In the genomic region with DNA sequence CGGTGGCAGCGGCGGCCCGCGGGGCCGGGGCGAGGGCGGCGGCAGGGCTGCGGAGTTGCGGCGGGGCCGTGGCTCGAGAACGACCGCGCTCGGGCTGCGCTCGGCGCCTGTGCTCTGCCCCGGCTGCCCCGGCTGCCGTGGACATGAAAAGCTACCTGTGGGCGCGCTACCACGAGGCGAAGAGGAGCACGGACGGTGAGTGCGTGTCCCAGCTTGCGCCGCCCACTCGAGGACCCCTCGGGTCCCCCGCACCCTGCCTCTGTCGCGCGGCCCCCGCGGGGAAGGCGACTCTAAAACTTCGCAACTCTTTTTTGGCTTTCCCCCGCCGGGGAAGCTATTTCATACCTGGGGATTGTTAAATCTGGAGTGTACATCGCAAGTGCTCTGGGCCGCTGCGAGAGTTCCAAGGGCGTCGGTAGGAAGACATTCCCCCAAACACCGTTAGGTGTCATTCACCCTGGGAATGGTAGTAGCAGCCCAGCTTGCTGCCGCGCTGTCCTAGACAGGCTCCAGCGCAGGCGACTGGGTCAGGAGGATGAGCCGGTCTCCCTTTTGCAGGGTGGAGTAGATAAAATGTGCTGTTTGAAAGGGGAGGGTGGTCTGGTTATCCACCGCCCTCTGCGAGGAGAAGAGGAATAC, we compare ENCODE assay signal across 8 mouse cellular contexts. TPM values are rescaled to one million over a fixed set of nuclear protein-coding genes. Genes with fewer than 3 reads are reported as not detected.
DNase-seq lines count a peak whose midpoint lies in the region; ATAC-seq and TF ChIP-seq lines count a peak whose summit lies in the region.

No protein-coding gene starts in this region.

- no peak overlapping the region for H3K27ac ChIP-seq in embryonic facial prominence, embryonic 14.5 days (replicated peaks; ENCODE audit: low read depth, low read length)
- H3K27ac ChIP-seq in limb, embryonic 11.5 days (replicated peaks; ENCODE audit: low read depth, low read length): no peak overlapping the region
- no peak overlapping the region for H3K27ac ChIP-seq in midbrain, embryonic 11.5 days (ENCODE audit: low read depth, low read length)
- peak overlapping the region; percentile 54 for H3K27ac ChIP-seq in testis, adult 2 months (ENCODE audit: control insufficient read depth, insufficient read depth, low read depth, low read length)

- no peaks in the 10 kb centered on the region for H3K27me3 ChIP-seq in embryonic facial prominence, embryonic 14.5 days (replicated peaks; ENCODE audit: control insufficient read depth, insufficient read depth, low read length)
- peaks cover 5% of the 10 kb centered on the region for H3K27me3 ChIP-seq in limb, embryonic 11.5 days (ENCODE audit: control insufficient read depth, insufficient read depth, low read length)
- H3K27me3 ChIP-seq in midbrain, embryonic 11.5 days (ENCODE audit: control insufficient read depth, insufficient read depth, low read length): peaks cover 9% of the 10 kb centered on the region
- no peaks in the 10 kb centered on the region for H3K27me3 ChIP-seq in testis, adult 2 months (ENCODE audit: control insufficient read depth, insufficient read depth, low read length)

- DNase-seq in heart, adult 18-20 months: peak; percentile 41 to 68
- DNase-seq in heart, adult 8-10 months (ENCODE audit: low spot score): no peak
- DNase-seq in R1 (ENCODE audit: low read depth, low spot score): peak; percentile 71
- DNase-seq in embryonic facial prominence, embryonic 14.5 days (ENCODE audit: low spot score): peak; percentile 27
- DNase-seq in heart, postnatal 36 days: peak; percentile 45 to 50
- peak; percentile 43 for DNase-seq in limb, embryonic 11.5 days (ENCODE audit: low spot score)
- no peak for DNase-seq in midbrain, embryonic 11.5 days (ENCODE audit: low spot score, missing footprints)

- under 1% methylated on average over 38 of the region's 58 CpGs for WGBS in embryonic facial prominence, embryonic 14.5 days
- WGBS in limb, embryonic 11.5 days: under 1% methylated on average over 57 of the region's 58 CpGs
- WGBS in midbrain, embryonic 11.5 days: under 1% methylated on average over 39 of the region's 58 CpGs

- no peak for TF ChIP-seq CTCF in testis, adult 2 months (IDR thresholded peaks at IDR 0.05; ENCODE audit: control insufficient read depth, insufficient read depth, insufficient replicate concordance, low read depth, low read length)

- H3K4me3 ChIP-seq in embryonic facial prominence, embryonic 14.5 days (ENCODE audit: low read depth, low read length): peak overlapping the region; percentile 66
- H3K4me3 ChIP-seq in limb, embryonic 11.5 days (ENCODE audit: low read depth, low read length): peak overlapping the region; percentile 57
- peak overlapping the region; percentile 53 for H3K4me3 ChIP-seq in midbrain, embryonic 11.5 days (ENCODE audit: low read depth, low read length)
- H3K4me3 ChIP-seq in testis, adult 2 months (ENCODE audit: control insufficient read depth, low read depth, low read length): peak overlapping the region; percentile 90

- H3K4me2 ChIP-seq in embryonic facial prominence, embryonic 14.5 days (ENCODE audit: low read depth, low read length): peak overlapping the region; percentile 89
- H3K4me2 ChIP-seq in limb, embryonic 11.5 days (ENCODE audit: low read depth, severe bottlenecking): peak overlapping the region; percentile 98
- H3K4me2 ChIP-seq in midbrain, embryonic 11.5 days: peak overlapping the region; percentile 100

- no peak for TF ChIP-seq POLR2A in testis, adult 2 months (IDR thresholded peaks at IDR 0.05; ENCODE audit: control insufficient read depth, low read depth, low read length)

- H3K4me1 ChIP-seq in embryonic facial prominence, embryonic 14.5 days (ENCODE audit: control insufficient read depth, insufficient read depth, low read length): peaks cover 7% of the 10 kb centered on the region; the same call in 1 of the 2 replicates
- peaks cover 10% of the 10 kb centered on the region; the same call in 1 of the 2 replicates for H3K4me1 ChIP-seq in limb, embryonic 11.5 days (ENCODE audit: control insufficient read depth, insufficient read depth, low read length)
- peaks cover 17% of the 10 kb centered on the region for H3K4me1 ChIP-seq in midbrain, embryonic 11.5 days (ENCODE audit: control insufficient read depth, insufficient read depth, low read length)
- peaks cover 11% of the 10 kb centered on the region for H3K4me1 ChIP-seq in testis, adult 2 months (ENCODE audit: control insufficient read depth, insufficient read depth, low read length)

- no peaks in the 10 kb centered on the region for H3K9me3 ChIP-seq in embryonic facial prominence, embryonic 14.5 days (ENCODE audit: control insufficient read depth, low read length)
- H3K9me3 ChIP-seq in limb, embryonic 11.5 days (ENCODE audit: control insufficient read depth, low read length): no peaks in the 10 kb centered on the region
- no peaks in the 10 kb centered on the region for H3K9me3 ChIP-seq in midbrain, embryonic 11.5 days (ENCODE audit: control insufficient read depth, low read length)

- peak overlapping the region; percentile 75 for H3K9ac ChIP-seq in embryonic facial prominence, embryonic 14.5 days (ENCODE audit: low read depth, low read length)
- peak overlapping the region; percentile 63 for H3K9ac ChIP-seq in limb, embryonic 11.5 days (ENCODE audit: low read length)
- peak overlapping the region; percentile 65 for H3K9ac ChIP-seq in midbrain, embryonic 11.5 days (ENCODE audit: low read length)

- intact Hi-C loops in heart, postnatal 36 days (cut with DNase I): loop anchor here (2.0 kb wide), 2 partner anchors 36 to 72 kb away; no protein-coding TSS in a partner anchor

- H3K36me3 ChIP-seq in embryonic facial prominence, embryonic 14.5 days (ENCODE audit: control insufficient read depth, insufficient read depth, low read length): no peaks in the 10 kb centered on the region
- H3K36me3 ChIP-seq in limb, embryonic 11.5 days (ENCODE audit: control insufficient read depth, insufficient read depth, low read length): no peaks in the 10 kb centered on the region
- H3K36me3 ChIP-seq in midbrain, embryonic 11.5 days (ENCODE audit: control insufficient read depth, insufficient read depth, low read length): no peaks in the 10 kb centered on the region
- no peaks in the 10 kb centered on the region for H3K36me3 ChIP-seq in testis, adult 2 months (ENCODE audit: control insufficient read depth, insufficient read depth, low read length)

- ATAC-seq in embryonic facial prominence, embryonic 14.5 days (ENCODE audit: low read depth): peak; percentile 32
- ATAC-seq in limb, embryonic 11.5 days (ENCODE audit: insufficient number of reproducible peaks, low FRiP score, low TSS enrichment, low read depth): peak; percentile 49
- peak; percentile 63 for ATAC-seq in midbrain, embryonic 11.5 days (ENCODE audit: low FRiP score)

RNA-seq across cellular contexts. Expression of a gene that starts 0.4 kb away (rescaled TPM):
- 10 to 100 TPM; 33.7 to 35.6 TPM for total RNA-seq in heart, adult 18-20 months (2021)
- 10 to 100 TPM; 35.3 to 44.4 (median 39.4) TPM for total RNA-seq in heart, adult 8-10 months (2022)
- polyA plus RNA-seq in embryonic facial prominence, embryonic 14.5 days (2014; fragmentation: Nextera tagmentation; extraction: Ambion mirVana): 2.3 TPM in 2 replicates
- total RNA-seq in heart, postnatal 36 days (2021): 10 to 100 TPM; 30.8 to 38.3 TPM
- 0.49 and 0.58 TPM in 2 replicates for polyA plus RNA-seq in limb, embryonic 11.5 days (2014; fragmentation: Nextera tagmentation; extraction: Ambion mirVana)
- 1.1 and 1.7 TPM in 2 replicates for polyA plus RNA-seq in midbrain, embryonic 11.5 days (2014; fragmentation: Nextera tagmentation; extraction: Ambion mirVana)
- 7.0 and 7.7 TPM in 2 replicates for polyA plus RNA-seq in testis, adult 2 months (2012; rRNA removed)

RNA-seq across cellular contexts. Expression of a gene that starts 15.5 kb away (rescaled TPM):
- 10 to 100 TPM; 13.3 to 16.2 TPM for total RNA-seq in heart, adult 18-20 months (2021)
- 10 to 100 TPM in 3 of 4 experiments, 1 to 10 TPM in 1; 6.3 to 16.6 (median 15.0) TPM for total RNA-seq in heart, adult 8-10 months (2022)
- not detected in 2 replicates for polyA plus RNA-seq in embryonic facial prominence, embryonic 14.5 days (2014; fragmentation: Nextera tagmentation; extraction: Ambion mirVana)
- total RNA-seq in heart, postnatal 36 days (2021): 10 to 100 TPM; 10.3 to 14.5 TPM
- 0.31 TPM in 1 of 2 replicates, not detected in the other for polyA plus RNA-seq in limb, embryonic 11.5 days (2014; fragmentation: Nextera tagmentation; extraction: Ambion mirVana)
- 0.37 TPM in 1 of 2 replicates, not detected in the other for polyA plus RNA-seq in midbrain, embryonic 11.5 days (2014; fragmentation: Nextera tagmentation; extraction: Ambion mirVana)
- polyA plus RNA-seq in testis, adult 2 months (2012; rRNA removed): not detected in 2 replicates

Comparison
In these comparisons a context has a peak if more than half of its experiments do, and no peak if none do; other contexts are left out.
1. DNase-seq: peak in heart, adult 18-20 months (2 of 2), R1 (single experiment), embryonic facial prominence, embryonic 14.5 days (single experiment), heart, postnatal 36 days (2 of 2) and limb, embryonic 11.5 days (single experiment); none in heart, adult 8-10 months (single experiment) and midbrain, embryonic 11.5 days (single experiment).
2. Peak in every context shown above with its lines, with median percentiles within 50 percentile points of each other: ATAC-seq, H3K4me2 ChIP-seq, H3K4me3 ChIP-seq and H3K9ac ChIP-seq.